Mouse (Mus musculus) thymus, postnatal 25 days (tissue): ENCODE measurements around the gene Atad2b.
"Not testable (repeated sequence)": the region's sequence is repeated elsewhere in the genome, so short reads cannot be mapped to it uniquely, and the experiment has no call there.

Source experiments
- DNase-seq: peaks from one replicate; pipeline ENCODE4 v3.0.0; 2022

The Atad2b gene

GRCm38 (mm10) chr12:4916994-4917804 is at the start of gene Atad2b:
TSS of gene Atad2b (plus strand) at chr12:4917353.
- DNase-seq = peak; percentile 98

- DNase-seq = no peak
Observed at GRCm38 (mm10) chr12:4868924-4869323, 48.2 kb upstream of the Atad2b start.

GRCm38 (mm10) chr12:4871260-4871659 is 45.9 kb upstream of the Atad2b start:
- DNase-seq = no peak

- DNase-seq = no peak
Observed at GRCm38 (mm10) chr12:4872273-4872672, 44.9 kb upstream of the Atad2b start.

- no peak for DNase-seq
Observed at GRCm38 (mm10) chr12:4872983-4873477, 44.1 kb upstream of the Atad2b start.

GRCm38 (mm10) chr12:4873531-4873930 is 43.6 kb upstream of the Atad2b start:
- DNase-seq = no peak

GRCm38 (mm10) chr12:4874161-4874927 is 42.8 kb upstream of the Atad2b start, which contains the start of gene Mfsd2b:
TSS of gene Mfsd2b (minus strand) at chr12:4874359.
- DNase-seq = peak; percentile 74

- no peak for DNase-seq
Observed at GRCm38 (mm10) chr12:4875623-4876022, 41.5 kb upstream of the Atad2b start.

- DNase-seq = no peak
Observed at GRCm38 (mm10) chr12:4878296-4878783, 38.8 kb upstream of the Atad2b start.

- peak; percentile 15 for DNase-seq
Observed at GRCm38 (mm10) chr12:4879048-4879447, 38.1 kb upstream of the Atad2b start.

GRCm38 (mm10) chr12:4882086-4882485 is 35.1 kb upstream of the Atad2b start:
- DNase-seq = no peak

- no peak for DNase-seq
Observed at GRCm38 (mm10) chr12:4885062-4885461, 32.1 kb upstream of the Atad2b start.

- not testable (repeated sequence) for DNase-seq
Observed at GRCm38 (mm10) chr12:4886581-4886980, 30.6 kb upstream of the Atad2b start.

GRCm38 (mm10) chr12:4888739-4889138 is 28.4 kb upstream of the Atad2b start:
- DNase-seq = no peak

- no peak for DNase-seq
Observed at GRCm38 (mm10) chr12:4889251-4889650, 27.9 kb upstream of the Atad2b start.

GRCm38 (mm10) chr12:4889891-4890290 is 27.3 kb upstream of the Atad2b start:
- DNase-seq = no peak

GRCm38 (mm10) chr12:4898024-4898423 is 19.1 kb upstream of the Atad2b start:
- no peak for DNase-seq

- no peak for DNase-seq
Observed at GRCm38 (mm10) chr12:4905946-4906345, 11.2 kb upstream of the Atad2b start.

GRCm38 (mm10) chr12:4906476-4906875 is 10.7 kb upstream of the Atad2b start:
- DNase-seq = no peak

GRCm38 (mm10) chr12:4906951-4907906 is 9.9 kb upstream of the Atad2b start, which contains the start of gene Ubxn2a:
TSS of gene Ubxn2a (minus strand) at chr12:4907705.
- peak; percentile 96 for DNase-seq

GRCm38 (mm10) chr12:4908391-4908790 is 8.8 kb upstream of the Atad2b start:
- DNase-seq = no peak

- DNase-seq = not testable (repeated sequence)
Observed at GRCm38 (mm10) chr12:4910496-4910895, 6.7 kb upstream of the Atad2b start.
